Comparison of ENCODE assay signal across 19 mouse cellular contexts in genomic region chr13:43592681-43593068, GRCm38 (mm10). TPM values are rescaled to one million over a fixed set of nuclear protein-coding genes. Genes with fewer than 3 reads are reported as not detected.
DNase-seq lines count a peak whose midpoint lies in the region; ATAC-seq and TF ChIP-seq lines count a peak whose summit lies in the region.
"Had no signal": no experiment of that assay in that cellular context is flagged by ENCODE, and none has a peak within 500 bp of the region (broad histone marks: within the 10 kb centered on the region; RNA-seq: fewer than 3 reads in every experiment).

No protein-coding gene starts in this region.

- H3K27me3 ChIP-seq in heart, embryonic 11.5 days (ENCODE audit: control insufficient read depth, insufficient read depth, low read length): no peaks in the 10 kb centered on the region
- H3K27me3 ChIP-seq in intestine, postnatal 0 days (replicated peaks; ENCODE audit: control insufficient read depth, insufficient read depth, low read length): no peaks in the 10 kb centered on the region
- H3K27me3 ChIP-seq in intestine, embryonic 15.5 days (replicated peaks): no peaks in the 10 kb centered on the region
- H3K27me3 ChIP-seq in stomach, embryonic 15.5 days (replicated peaks): no peaks in the 10 kb centered on the region
- H3K27me3 ChIP-seq in stomach, postnatal 0 days (ENCODE audit: control insufficient read depth, insufficient read depth, low read length): no peaks in the 10 kb centered on the region
- H3K27me3 ChIP-seq: embryonic facial prominence, embryonic 12.5 days; hindbrain, embryonic 12.5 days had no signal

- WGBS in heart, embryonic 11.5 days (ENCODE audit: insufficient replicate concordance): 45% methylated on average over 8 of the region's 8 CpGs
- WGBS in intestine, postnatal 0 days: 49% methylated on average over 8 of the region's 8 CpGs
- WGBS in intestine, embryonic 15.5 days: 53% methylated on average over 8 of the region's 8 CpGs
- WGBS in stomach, embryonic 15.5 days: 57% methylated on average over 8 of the region's 8 CpGs
- 51% methylated on average over 8 of the region's 8 CpGs for WGBS in stomach, postnatal 0 days

- no peak for TF ChIP-seq CTCF in intestine, postnatal 0 days (IDR thresholded peaks at IDR 0.05; ENCODE audit: low read depth)
- no peak for TF ChIP-seq CTCF in stomach, postnatal 0 days (IDR thresholded peaks at IDR 0.05; ENCODE audit: low read depth)

- ATAC-seq in heart, embryonic 11.5 days (replicated peaks; ENCODE audit: insufficient number of reproducible peaks, low FRiP score, low TSS enrichment): no peak
- ATAC-seq in intestine, postnatal 0 days: no peak
- no peak for ATAC-seq in intestine, embryonic 15.5 days
- ATAC-seq in stomach, embryonic 15.5 days (ENCODE audit: insufficient read depth, low FRiP score, low read depth): no peak
- no peak for ATAC-seq in stomach, postnatal 0 days (ENCODE audit: low FRiP score, low TSS enrichment)
- ATAC-seq: activated CD4-positive, CD25-positive, alpha-beta regulatory T cell, adult 4 months; CD4-positive, CD25-positive, alpha-beta regulatory T cell, adult 4 months; liver, embryonic 12.5 days had no signal

- no peaks in the 10 kb centered on the region for H3K9me3 ChIP-seq in heart, embryonic 11.5 days (replicated peaks; ENCODE audit: control insufficient read depth, low read length)
- H3K9me3 ChIP-seq in intestine, postnatal 0 days (ENCODE audit: control insufficient read depth): no peaks in the 10 kb centered on the region
- no peaks in the 10 kb centered on the region for H3K9me3 ChIP-seq in intestine, embryonic 15.5 days
- no peaks in the 10 kb centered on the region for H3K9me3 ChIP-seq in stomach, embryonic 15.5 days
- H3K9me3 ChIP-seq in stomach, postnatal 0 days (ENCODE audit: control insufficient read depth, low read length): no peaks in the 10 kb centered on the region
- H3K9me3 ChIP-seq: embryonic facial prominence, embryonic 12.5 days; hindbrain, embryonic 12.5 days; limb, embryonic 10.5 days; liver, embryonic 12.5 days had no signal

- no peak for DNase-seq in heart, adult 9 months (ENCODE audit: low spot score in 2 of 2)
- DNase-seq in stomach, postnatal 0 days (ENCODE audit: low spot score): no peak
- no peak for DNase-seq in adrenal gland, adult 8-10 months
- DNase-seq: cerebellum, adult 11 months; kidney, adult 8-10 months; kidney, postnatal 4 days; layer of hippocampus, postnatal 36 days; thymus, postnatal 25 days had no signal

- H3K9ac ChIP-seq in heart, embryonic 11.5 days (ENCODE audit: low read depth, low read length): no peak overlapping the region
- H3K9ac ChIP-seq in intestine, postnatal 0 days (ENCODE audit: low read depth, low read length): no peak overlapping the region
- H3K9ac ChIP-seq in intestine, embryonic 15.5 days: no peak overlapping the region
- H3K9ac ChIP-seq in stomach, embryonic 15.5 days: no peak overlapping the region
- no peak overlapping the region for H3K9ac ChIP-seq in stomach, postnatal 0 days (ENCODE audit: low read length)
- H3K9ac ChIP-seq: embryonic facial prominence, embryonic 12.5 days; hindbrain, embryonic 12.5 days; liver, embryonic 12.5 days had no signal

- no peaks in the 10 kb centered on the region for H3K36me3 ChIP-seq in heart, embryonic 11.5 days (ENCODE audit: control insufficient read depth, insufficient read depth, low read length)
- H3K36me3 ChIP-seq in intestine, postnatal 0 days (ENCODE audit: control insufficient read depth, insufficient read depth): no peaks in the 10 kb centered on the region
- no peaks in the 10 kb centered on the region for H3K36me3 ChIP-seq in intestine, embryonic 15.5 days
- H3K36me3 ChIP-seq in stomach, embryonic 15.5 days: no peaks in the 10 kb centered on the region
- H3K36me3 ChIP-seq in stomach, postnatal 0 days (ENCODE audit: control insufficient read depth, insufficient read depth, low read length): no peaks in the 10 kb centered on the region
- H3K36me3 ChIP-seq: embryonic facial prominence, embryonic 12.5 days; hindbrain, embryonic 12.5 days; limb, embryonic 10.5 days; liver, embryonic 12.5 days had no signal

- no peak overlapping the region for H3K27ac ChIP-seq in heart, embryonic 11.5 days (ENCODE audit: low read depth, low read length)
- no peak overlapping the region for H3K27ac ChIP-seq in intestine, postnatal 0 days (ENCODE audit: low read depth, low read length)
- H3K27ac ChIP-seq in intestine, embryonic 15.5 days: no peak overlapping the region
- no peak overlapping the region for H3K27ac ChIP-seq in stomach, embryonic 15.5 days
- no peak overlapping the region for H3K27ac ChIP-seq in stomach, postnatal 0 days (replicated peaks)
- H3K27ac ChIP-seq: embryonic facial prominence, embryonic 12.5 days; hindbrain, embryonic 12.5 days; limb, embryonic 10.5 days; liver, embryonic 12.5 days; macrophage had no signal

- peak overlapping the region; percentile 8; the same call in 1 of the 2 replicates for H3K4me3 ChIP-seq in heart, embryonic 11.5 days (ENCODE audit: low read depth, low read length)
- H3K4me3 ChIP-seq in intestine, postnatal 0 days (ENCODE audit: low read depth, low read length): no peak overlapping the region
- H3K4me3 ChIP-seq in intestine, embryonic 15.5 days (replicated peaks): no peak overlapping the region
- no peak overlapping the region for H3K4me3 ChIP-seq in stomach, embryonic 15.5 days (replicated peaks)
- no peak overlapping the region for H3K4me3 ChIP-seq in stomach, postnatal 0 days (ENCODE audit: low read depth, low read length)
- H3K4me3 ChIP-seq: embryonic facial prominence, embryonic 12.5 days; hindbrain, embryonic 12.5 days; limb, embryonic 10.5 days; liver, embryonic 12.5 days had no signal

- H3K4me1 ChIP-seq in heart, embryonic 11.5 days (ENCODE audit: control insufficient read depth, insufficient read depth, low read length): peaks cover 2% of the 10 kb centered on the region; the same call in 1 of the 2 replicates
- H3K4me1 ChIP-seq in intestine, postnatal 0 days (replicated peaks; ENCODE audit: control insufficient read depth, insufficient read depth, low read length): no peaks in the 10 kb centered on the region
- no peaks in the 10 kb centered on the region for H3K4me1 ChIP-seq in intestine, embryonic 15.5 days (replicated peaks)
- no peaks in the 10 kb centered on the region for H3K4me1 ChIP-seq in stomach, embryonic 15.5 days
- no peaks in the 10 kb centered on the region for H3K4me1 ChIP-seq in stomach, postnatal 0 days (replicated peaks; ENCODE audit: control insufficient read depth, insufficient read depth)
- H3K4me1 ChIP-seq: embryonic facial prominence, embryonic 12.5 days; hindbrain, embryonic 12.5 days; limb, embryonic 10.5 days; liver, embryonic 12.5 days had no signal

- peak overlapping the region; percentile 41; the same call in 1 of the 2 replicates for H3K4me2 ChIP-seq in heart, embryonic 11.5 days
- H3K4me2 ChIP-seq in intestine, postnatal 0 days (replicated peaks; ENCODE audit: low read depth): 0 out of 2 replicates have a peak overlapping the region, but pooled peaks have one; percentile 17
- H3K4me2 ChIP-seq in intestine, embryonic 15.5 days (replicated peaks): no peak overlapping the region; the same call in 1 of the 2 replicates
- peak overlapping the region; percentile 9; the same call in 1 of the 2 replicates for H3K4me2 ChIP-seq in stomach, embryonic 15.5 days
- no peak overlapping the region for H3K4me2 ChIP-seq in stomach, postnatal 0 days (replicated peaks; ENCODE audit: low read depth)
- H3K4me2 ChIP-seq: embryonic facial prominence, embryonic 12.5 days; hindbrain, embryonic 12.5 days; liver, embryonic 12.5 days had no signal

- TF ChIP-seq EP300 in stomach, postnatal 0 days (optimal IDR thresholded peaks at IDR 0.05): no peak

RNA-seq across cellular contexts. Expression of gene Rnf182, which starts 22.8 kb away (rescaled TPM):
- 0.55 and 4.3 TPM in 2 replicates for polyA plus RNA-seq in heart, embryonic 11.5 days (2014; fragmentation: Nextera tagmentation; extraction: Ambion mirVana)
- polyA plus RNA-seq in intestine, postnatal 0 days (2015; fragmentation: Nextera tagmentation; extraction: Ambion mirVana): 0.21 and 0.64 TPM in 2 replicates
- polyA plus RNA-seq in intestine, embryonic 15.5 days (2015; fragmentation: Nextera tagmentation; extraction: Ambion mirVana): 1.9 and 2.4 TPM in 2 replicates
- polyA plus RNA-seq in stomach, embryonic 15.5 days (2015; fragmentation: Nextera tagmentation; extraction: Ambion mirVana): 2.4 and 2.7 TPM in 2 replicates
- polyA plus RNA-seq in stomach, postnatal 0 days (2015; fragmentation: Nextera tagmentation; extraction: Ambion mirVana): 0.33 and 0.38 TPM in 2 replicates
- 1 to 10 TPM in 2 of 4 experiments, under 1 TPM in 2; 0.23 to 1.3 (median 0.79) TPM for total RNA-seq in adrenal gland, adult 8-10 months (2022)
- polyA plus RNA-seq: CD4-positive, CD25-positive, alpha-beta regulatory T cell, adult 4 months; macrophage had no signal

RNA-seq across cellular contexts. Expression of gene Mcur1, which starts 32.7 kb away (rescaled TPM):
- polyA plus RNA-seq in heart, embryonic 11.5 days (2014; fragmentation: Nextera tagmentation; extraction: Ambion mirVana): 14.5 and 19.0 TPM in 2 replicates
- polyA plus RNA-seq in intestine, postnatal 0 days (2015; fragmentation: Nextera tagmentation; extraction: Ambion mirVana): 15.4 TPM in 2 replicates
- 11.0 TPM in 2 replicates for polyA plus RNA-seq in intestine, embryonic 15.5 days (2015; fragmentation: Nextera tagmentation; extraction: Ambion mirVana)
- 12.7 and 14.8 TPM in 2 replicates for polyA plus RNA-seq in stomach, embryonic 15.5 days (2015; fragmentation: Nextera tagmentation; extraction: Ambion mirVana)
- 15.6 and 18.5 TPM in 2 replicates for polyA plus RNA-seq in stomach, postnatal 0 days (2015; fragmentation: Nextera tagmentation; extraction: Ambion mirVana)
- 10 to 100 TPM; 28.4 to 44.0 (median 34.8) TPM for total RNA-seq in adrenal gland, adult 8-10 months (2022)

Comparison
In these comparisons a context has a peak if more than half of its experiments do, and no peak if none do; other contexts are left out.
1. H3K4me2 ChIP-seq: peak in heart, embryonic 11.5 days (single experiment), intestine, postnatal 0 days (single experiment) and stomach, embryonic 15.5 days (single experiment); none in intestine, embryonic 15.5 days (single experiment) and stomach, postnatal 0 days (single experiment).